Mouse (Mus musculus): Measurements from ENCODE around the gene Msh4. TPM values are rescaled to one million over a fixed set of nuclear protein-coding genes. Genes with fewer than 3 reads are reported as not detected.

The Msh4 gene
- total and polyA plus RNA-seq, 3 experiments = 0.15 to 0.50 TPM; not detected in 1

- Histone ChIP-seq H3K4me1 (ENCODE audit: control insufficient read depth in 1 of 2, insufficient read depth in 2 of 2, low read length in 2 of 2) (peaks cover 10 to 19% of the 10 kb centered on the region in 2 experiments), H3K36me3 (ENCODE audit: control insufficient read depth in 1 of 2, insufficient read depth in 2 of 2, low read length in 2 of 2) (peaks cover 32 to 44% of the 10 kb centered on the region in 2 experiments), H3K79me2 (ENCODE audit: control insufficient read depth, insufficient read depth, low read length, poor library complexity) (peaks cover 51% of the 10 kb centered on the region), H3K27ac (ENCODE audit: control insufficient read depth, low read depth, low read length) (peak within 1 kb of the TSS; percentile 99), H3K9me3 (replicated peaks; ENCODE audit: insufficient read depth, low read length) (no peaks in the 10 kb centered on the region), H3K9ac (ENCODE audit: control insufficient read depth, low read depth, low read length, poor library complexity, severe bottlenecking) (peak within 1 kb of the TSS; percentile 96), H3K27me3 (ENCODE audit: control insufficient read depth in 1 of 2, insufficient read depth in 2 of 2, low read length in 2 of 2) (no peaks in the 10 kb centered on the region), H3K4me3 (ENCODE audit: control insufficient read depth in 1 of 2, insufficient read depth in 1 of 2, low read depth in 2 of 2, low read length in 2 of 2) (peak within 1 kb of the TSS; percentile 68 to 88)
- TF ChIP-seq POLR2AphosphoS5 (IDR thresholded peaks at IDR 0.05; ENCODE audit: borderline replicate concordance, low read depth, low read length) (peak; percentile 57), POLR2A (IDR thresholded peaks at IDR 0.05; ENCODE audit: control insufficient read depth in 1 of 2, insufficient read depth in 1 of 2, low read depth in 1 of 2, low read length in 2 of 2, poor library complexity in 1 of 2) (peak; percentile 96 to 97), MYC (IDR thresholded peaks at IDR 0.05; ENCODE audit: low read depth, low read length) (no peak), UBTF (IDR thresholded peaks at IDR 0.05; ENCODE audit: borderline replicate concordance, insufficient read depth, low read depth, low read length) (peak; percentile 89; the same call in 1 of the 2 replicates), USF1 (IDR thresholded peaks at IDR 0.05; ENCODE audit: low read depth, low read length) (no peak), CTCF (IDR thresholded peaks at IDR 0.05 in 2 of 3, conservative IDR thresholded peaks at IDR 0.05 in 1 of 3; ENCODE audit: control insufficient read depth in 1 of 3, insufficient read depth in 1 of 3, low read depth in 2 of 3, low read length in 3 of 3, poor library complexity in 1 of 3, severe bottlenecking in 1 of 3) (0 out of 6 replicates have a peak, but pooled peaks of 1 of the 3 experiments have one; percentile 4), TBP (IDR thresholded peaks at IDR 0.05; ENCODE audit: low read depth, low read length) (peak; percentile 95), HCFC1 (IDR thresholded peaks at IDR 0.05; ENCODE audit: low read depth, low read length) (no peak)
- DNase-seq (ENCODE audit: low read depth, low spot score) = peak; percentile 97
Observed at GRCm38 (mm10) chr3:153912546-153913509, 6.9 kb upstream of the Msh4 start, which contains the start of gene Rabggtb. Gene Rabggtb (minus strand): TSS chr3:153913009.

- peaks cover 5 to 14% of the 10 kb centered on the region in 2 experiments for H3K4me1 ChIP-seq (ENCODE audit: control insufficient read depth in 1 of 2, insufficient read depth in 2 of 2, low read length in 2 of 2)
Observed at GRCm38 (mm10) chr3:153911882-153912440, 6.0 kb upstream of the Msh4 start.

More at GRCm38 (mm10) chr3:153911882-153912440, 6.0 kb upstream of the Msh4 start:
- peak overlapping the region; percentile 68 to 88 for H3K4me3 ChIP-seq (ENCODE audit: control insufficient read depth in 1 of 2, insufficient read depth in 1 of 2, low read depth in 2 of 2, low read length in 2 of 2)
- peak overlapping the region; percentile 93 for H3K27ac ChIP-seq (ENCODE audit: control insufficient read depth, low read depth, low read length)
- peaks cover 40 to 45% of the 10 kb centered on the region in 2 experiments for H3K36me3 ChIP-seq (ENCODE audit: control insufficient read depth in 1 of 2, insufficient read depth in 2 of 2, low read length in 2 of 2)
- H3K27me3 ChIP-seq (ENCODE audit: control insufficient read depth in 1 of 2, insufficient read depth in 2 of 2, low read length in 2 of 2) = no peaks in the 10 kb centered on the region
- H3K9me3 ChIP-seq (replicated peaks; ENCODE audit: insufficient read depth, low read length) = no peaks in the 10 kb centered on the region
- peak; percentile 54 for TF ChIP-seq TBP (IDR thresholded peaks at IDR 0.05; ENCODE audit: low read depth, low read length)
- no peak for TF ChIP-seq SIN3A (IDR thresholded peaks at IDR 0.05; ENCODE audit: low read length)
- no peak for TF ChIP-seq KAT2A (conservative IDR thresholded peaks at IDR 0.05; ENCODE audit: low read depth, low read length)
- TF ChIP-seq CTCF (IDR thresholded peaks at IDR 0.05 in 2 of 3, conservative IDR thresholded peaks at IDR 0.05 in 1 of 3; ENCODE audit: control insufficient read depth in 1 of 3, insufficient read depth in 1 of 3, low read depth in 2 of 3, low read length in 3 of 3, poor library complexity in 1 of 3, severe bottlenecking in 1 of 3) = no peak
- no peak for TF ChIP-seq TAL1 (IDR thresholded peaks at IDR 0.05; ENCODE audit: low read length)
- peak overlapping the region; percentile 91 for H3K9ac ChIP-seq (ENCODE audit: control insufficient read depth, low read depth, low read length, poor library complexity, severe bottlenecking)
- peaks cover 54% of the 10 kb centered on the region for H3K79me2 ChIP-seq (ENCODE audit: control insufficient read depth, insufficient read depth, low read length, poor library complexity)
- peak; percentile 56 for DNase-seq (ENCODE audit: low read depth, low spot score)
